Mouse (Mus musculus) embryonic facial prominence, embryonic 10.5 days (tissue): Measurements from ENCODE around the gene Mipep. TPM values are rescaled to one million over a fixed set of nuclear protein-coding genes. Genes with fewer than 3 reads are reported as not detected.
A peak's percentile ranks its signal among the peaks of the same experiment; 100 is the strongest.

ENCODE experiments used
- DNase-seq: peaks from one replicate; pipeline ENCODE4 v3.0.0-alpha.2; 2017; ENCODE audit warnings: low spot score
- H3K27ac ChIP-seq: fragments of 300-500 bp; sonication (generic); replicated peaks from 2 replicates; pipeline ENCODE4 v1.5.1; 2016; ENCODE audit warnings: mild to moderate bottlenecking
- H3K27me3 ChIP-seq: fragments of 300-500 bp; sonication (generic); replicated peaks from 2 replicates; pipeline ENCODE4 v1.6.1; 2016; ENCODE audit warnings: low read depth, mild to moderate bottlenecking; ENCODE audit not compliant: poor library complexity, severe bottlenecking
- H3K36me3 ChIP-seq: fragments of 300-500 bp; sonication (generic); replicated peaks from 2 replicates; pipeline ENCODE4 v1.6.1; 2016; ENCODE audit warnings: mild to moderate bottlenecking, moderate library complexity
- H3K4me1 ChIP-seq: fragments of 300-500 bp; sonication (generic); 2 replicates; pipeline ENCODE4 v1.6.1; 2016
- H3K4me3 ChIP-seq: fragments of 300-500 bp; sonication (generic); 2 replicates; pipeline ENCODE4 v1.5.1; 2016; ENCODE audit warnings: mild to moderate bottlenecking, moderate library complexity
- H3K9me3 ChIP-seq: fragments of 300-500 bp; sonication (generic); 2 replicates; pipeline ENCODE4 v1.6.1; 2016; ENCODE audit warnings: mild to moderate bottlenecking
- WGBS: fragments of 180-500 bp; shearing (Covaris S2); methylation state at CpG from one replicate; pipeline ENCODE4 v1.1.7; 2016; 5-methylcytosine and 5-hydroxymethylcytosine counted together
- polyA plus RNA-seq: library from polyadenylated mRNA; unstranded; fragments of >200 nt; fragmentation: Nextera tagmentation; extraction: Ambion mirVana; gene quantifications from 2 replicates; pipeline ENCODE4 v1.2.1, GENCODE M21; 2016

Mipep gene
- polyA plus RNA-seq, 1 experiment from 2014 or later: 24.6 TPM

GRCm38 (mm10) chr14:60783196-60783595, 1.2 kb upstream of the Mipep start:
- Histone ChIP-seq H3K36me3 (peaks cover 11% of the 10 kb centered on the region), H3K4me1 (peaks cover 10% of the 10 kb centered on the region), H3K4me3 (no peak overlapping the region), H3K9me3 (no peaks in the 10 kb centered on the region), H3K27me3 (peaks cover 12% of the 10 kb centered on the region; the same call in 1 of the 2 replicates), H3K27ac (no peak overlapping the region)
- no peak for DNase-seq
- 47% methylated on average over 8 of the region's 8 CpGs for WGBS

DNA sequence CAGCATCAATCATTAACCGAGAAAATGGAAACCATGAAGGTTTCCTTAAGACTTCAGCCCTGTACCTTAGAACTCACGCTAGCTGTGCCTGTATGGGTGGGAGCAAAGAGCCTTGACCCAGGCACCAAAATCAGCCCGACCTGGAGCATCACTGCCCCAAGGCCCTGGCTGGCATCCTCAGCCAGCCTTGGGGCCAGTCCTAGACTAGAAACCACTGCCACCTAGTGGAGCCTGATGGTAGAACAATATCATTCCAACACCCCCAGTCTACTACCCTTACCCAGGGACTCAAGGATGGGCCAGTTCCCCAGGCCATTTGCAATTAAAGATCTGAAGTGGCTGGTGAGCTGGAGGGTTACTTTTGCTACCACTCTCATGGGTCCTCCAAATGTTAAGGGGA, 5.7 kb downstream of the Mipep start:
- Histone ChIP-seq H3K36me3 (peaks cover 56% of the 10 kb centered on the region), H3K4me3 (no peak overlapping the region), H3K9me3 (no peaks in the 10 kb centered on the region), H3K4me1 (peaks cover 7% of the 10 kb centered on the region), H3K27ac (no peak overlapping the region), H3K27me3 (no peaks in the 10 kb centered on the region)
- 46% methylated on average over 3 of the region's 3 CpGs for WGBS
- DNase-seq: peak; percentile 54

- Histone ChIP-seq H3K36me3 (peaks cover 63% of the 10 kb centered on the region), H3K27ac (no peak overlapping the region), H3K27me3 (no peaks in the 10 kb centered on the region), H3K4me3 (no peak overlapping the region), H3K9me3 (no peaks in the 10 kb centered on the region), H3K4me1 (no peaks in the 10 kb centered on the region)
- WGBS: 89% methylated on average over 4 of the region's 4 CpGs
- no peak for DNase-seq
Measured at GRCm38 (mm10) chr14:60796600-60797322, 12.4 kb downstream of the Mipep start.

DNA sequence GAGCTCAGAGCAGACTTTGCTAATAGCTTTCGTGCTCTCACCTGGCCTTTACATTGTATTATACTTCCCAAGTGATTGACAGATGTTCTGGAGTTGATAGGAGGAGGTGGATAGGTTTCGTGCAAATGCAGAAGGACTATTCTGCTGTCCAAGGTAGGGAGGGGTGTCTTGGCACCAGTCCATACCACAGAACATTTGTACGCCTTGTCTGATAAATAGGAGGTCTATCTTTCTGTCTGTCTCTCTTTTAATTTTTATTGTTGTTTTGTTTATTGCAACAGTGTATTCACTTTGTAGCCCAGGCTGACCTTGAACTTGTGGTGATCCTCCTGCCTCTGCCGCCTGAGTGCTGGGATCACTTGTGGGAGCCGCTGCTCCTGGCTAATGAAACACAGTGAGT, 13.2 kb downstream of the Mipep start:
- Histone ChIP-seq H3K27me3 (no peaks in the 10 kb centered on the region), H3K27ac (no peak overlapping the region), H3K36me3 (peaks cover 63% of the 10 kb centered on the region), H3K4me1 (no peaks in the 10 kb centered on the region), H3K4me3 (no peak overlapping the region), H3K9me3 (no peaks in the 10 kb centered on the region)
- whole genome bisulfite sequencing: 94% methylated on average over 5 of the region's 5 CpGs
- DNase-seq: no peak

GRCm38 (mm10) chr14:60798721-60799120, 14.3 kb downstream of the Mipep start:
- 89% methylated on average over 4 of the region's 4 CpGs for WGBS
- Histone ChIP-seq H3K36me3 (peaks cover 74% of the 10 kb centered on the region), H3K9me3 (no peaks in the 10 kb centered on the region), H3K4me1 (no peaks in the 10 kb centered on the region), H3K27ac (no peak overlapping the region), H3K27me3 (no peaks in the 10 kb centered on the region), H3K4me3 (no peak overlapping the region)
- no peak for DNase-seq

GRCm38 (mm10) chr14:60799762-60800728, 15.7 kb downstream of the Mipep start:
- no peak overlapping the region for H3K27ac ChIP-seq
- H3K27me3 ChIP-seq: no peaks in the 10 kb centered on the region
- no peaks in the 10 kb centered on the region for H3K4me1 ChIP-seq
- no peak overlapping the region for H3K4me3 ChIP-seq
- no peaks in the 10 kb centered on the region for H3K9me3 ChIP-seq
- 57% methylated on average over 9 of the region's 9 CpGs for WGBS
- no peak for DNase-seq
- peaks cover 83% of the 10 kb centered on the region for H3K36me3 ChIP-seq

DNA sequence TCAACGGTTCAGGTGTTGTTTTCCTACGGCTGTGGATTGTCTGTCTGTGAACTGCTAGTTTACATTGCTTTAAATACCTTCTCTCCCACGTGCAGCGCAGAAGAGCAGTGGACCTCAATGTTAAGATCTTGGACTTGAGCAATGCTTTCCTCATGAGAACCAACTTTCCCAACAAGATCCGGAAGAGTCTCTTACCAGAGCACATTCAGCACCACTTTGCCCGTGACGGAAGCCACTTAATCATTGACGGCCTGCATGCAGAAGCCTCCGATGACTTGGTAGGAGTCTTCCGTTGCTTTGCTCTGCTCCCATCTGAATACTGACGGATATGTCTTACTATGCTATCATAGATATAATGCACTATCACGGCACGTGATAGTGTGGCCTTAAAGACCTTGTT, 17.7 kb downstream of the Mipep start:
- Histone ChIP-seq H3K27ac (no peak overlapping the region), H3K4me1 (peaks cover 8% of the 10 kb centered on the region), H3K4me3 (no peak overlapping the region), H3K9me3 (no peaks in the 10 kb centered on the region), H3K36me3 (peaks cover 72% of the 10 kb centered on the region), H3K27me3 (no peaks in the 10 kb centered on the region)
- 95% methylated on average over 13 of the region's 13 CpGs for WGBS
- DNase-seq: no peak

- DNase-seq: no peak
- no peak overlapping the region for H3K27ac ChIP-seq
- no peaks in the 10 kb centered on the region for H3K27me3 ChIP-seq
- H3K36me3 ChIP-seq: peaks cover 56% of the 10 kb centered on the region
- 93% methylated on average over 9 of the region's 9 CpGs for WGBS
- H3K4me1 ChIP-seq: peaks cover 20% of the 10 kb centered on the region
- no peaks in the 10 kb centered on the region for H3K9me3 ChIP-seq
- no peak overlapping the region for H3K4me3 ChIP-seq
Measured at GRCm38 (mm10) chr14:60804978-60805377, 20.6 kb downstream of the Mipep start.

- Histone ChIP-seq H3K27me3 (no peaks in the 10 kb centered on the region), H3K36me3 (peaks cover 50% of the 10 kb centered on the region), H3K9me3 (no peaks in the 10 kb centered on the region), H3K4me3 (no peak overlapping the region), H3K4me1 (peaks cover 20% of the 10 kb centered on the region), H3K27ac (0 out of 2 replicates have a peak overlapping the region, but pooled peaks have one; percentile 12)
- WGBS: 79% methylated on average over 1 of the region's 1 CpGs
- no peak for DNase-seq
Measured at GRCm38 (mm10) chr14:60805871-60806270, 21.5 kb downstream of the Mipep start.

DNA sequence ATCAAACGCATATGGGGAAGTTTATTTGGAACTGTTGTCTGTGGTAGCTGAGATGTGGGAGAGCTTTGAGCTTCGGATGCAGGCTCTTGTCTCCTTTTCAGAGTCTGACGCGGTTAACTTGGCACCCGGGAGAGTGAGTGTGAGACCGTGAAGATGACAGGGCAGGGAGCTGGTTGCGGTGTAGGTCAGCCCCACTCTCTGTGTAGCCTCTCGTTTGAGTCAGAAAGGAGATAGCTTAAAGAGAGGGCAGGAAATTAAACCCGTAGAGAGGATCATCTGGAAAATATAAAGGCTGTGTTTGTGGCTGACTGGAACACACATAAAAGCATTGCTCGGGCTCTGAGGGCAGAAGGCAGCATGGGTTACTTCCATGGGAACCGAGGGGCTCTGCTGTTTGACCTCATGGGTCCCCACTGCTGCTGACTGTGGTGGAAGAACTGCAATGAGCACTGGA, 22.5 kb downstream of the Mipep start:
- peaks cover 48% of the 10 kb centered on the region for H3K36me3 ChIP-seq
- WGBS: 39% methylated on average over 11 of the region's 11 CpGs
- no peak overlapping the region for H3K4me3 ChIP-seq
- H3K27me3 ChIP-seq: no peaks in the 10 kb centered on the region
- DNase-seq: peak; percentile 58
- peaks cover 20% of the 10 kb centered on the region for H3K4me1 ChIP-seq
- H3K9me3 ChIP-seq: no peaks in the 10 kb centered on the region
- H3K27ac ChIP-seq: peak overlapping the region; percentile 54

DNA sequence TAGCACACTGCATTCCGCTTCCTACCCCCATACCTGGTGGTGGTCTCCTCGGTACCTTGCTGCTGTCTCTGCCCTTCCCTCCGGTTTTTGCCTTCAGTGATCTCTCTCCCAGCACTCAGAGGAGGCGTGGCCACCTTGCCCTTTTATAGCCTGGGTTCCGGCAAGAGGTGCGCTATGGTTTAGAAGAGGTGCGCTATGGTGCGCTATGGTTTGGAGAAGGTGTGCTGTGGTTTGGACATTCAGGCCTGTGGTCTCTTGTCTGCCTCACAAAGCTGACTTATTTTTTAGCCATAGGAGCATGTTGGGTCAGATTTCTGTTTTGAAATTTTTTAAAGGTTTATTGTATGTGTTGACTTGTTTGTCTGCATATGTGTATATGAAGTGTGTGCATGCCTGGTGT, 25.5 kb downstream of the Mipep start:
- H3K4me1 ChIP-seq: peaks cover 20% of the 10 kb centered on the region
- DNase-seq: no peak
- H3K4me3 ChIP-seq: no peak overlapping the region
- H3K36me3 ChIP-seq: peaks cover 43% of the 10 kb centered on the region
- H3K9me3 ChIP-seq: no peaks in the 10 kb centered on the region
- WGBS: 90% methylated on average over 8 of the region's 8 CpGs
- no peak overlapping the region for H3K27ac ChIP-seq
- H3K27me3 ChIP-seq: no peaks in the 10 kb centered on the region

DNA sequence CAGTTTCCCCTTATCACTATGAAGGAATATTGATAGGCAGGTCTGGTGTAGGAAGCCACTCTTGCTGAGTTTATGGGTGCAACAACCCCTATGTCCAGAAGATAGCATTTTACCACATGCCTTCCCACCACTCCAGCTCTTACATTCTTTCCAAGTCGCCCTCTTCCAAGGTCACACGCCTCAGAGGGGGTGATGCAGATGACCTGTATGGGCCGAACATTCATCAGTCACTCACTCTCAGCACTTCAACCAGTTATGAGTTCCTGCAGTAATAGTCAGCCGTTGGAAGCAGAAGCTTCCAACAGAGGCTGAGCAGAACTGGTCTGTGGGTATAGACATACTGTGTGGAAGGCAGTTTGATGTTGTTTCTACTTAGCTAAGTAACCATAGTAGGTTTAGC, 27.2 kb downstream of the Mipep start:
- Histone ChIP-seq H3K4me1 (peaks cover 17% of the 10 kb centered on the region), H3K4me3 (no peak overlapping the region), H3K36me3 (peaks cover 49% of the 10 kb centered on the region), H3K27ac (no peak overlapping the region), H3K27me3 (no peaks in the 10 kb centered on the region), H3K9me3 (no peaks in the 10 kb centered on the region)
- WGBS: 92% methylated on average over 4 of the region's 4 CpGs
- no peak for DNase-seq
